Mouse (Mus musculus) cerebellum, postnatal 4 days (tissue): ENCODE measurements around the gene Igsf23.
"Not testable (repeated sequence)": the region's sequence is repeated elsewhere in the genome, so short reads cannot be mapped to it uniquely, and the experiment has no call there.

Source experiments
- DNase-seq, 2 experiments: peaks; one replicate each; pipeline ENCODE4 v3.0.0; 2022; ENCODE audit warnings: low spot score in 2 of 2, mixed read lengths in 1 of 2

The Igsf23 gene

DNA sequence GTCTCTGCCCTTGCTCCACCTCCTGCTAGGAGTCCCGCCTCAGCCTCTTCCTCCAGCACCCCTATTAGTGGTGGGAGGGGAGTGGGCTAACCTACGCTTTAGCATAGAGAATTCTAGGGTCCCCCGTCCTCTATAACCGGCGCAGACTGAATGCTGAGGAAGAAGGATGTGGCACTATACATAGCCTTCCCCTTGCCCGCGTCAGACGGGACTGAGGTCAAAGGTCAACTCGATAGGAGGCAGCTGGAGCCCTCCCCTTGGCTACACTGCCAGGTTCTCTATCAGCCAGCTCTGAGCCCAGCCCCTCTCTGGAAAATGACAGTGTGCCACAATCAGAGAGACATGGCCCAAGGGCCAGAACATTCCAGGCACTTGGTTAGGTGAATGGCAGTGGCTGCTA lies at the start of gene Igsf23:
Igsf23 (minus strand) TSS at position 168 of the 400 bp plus-strand sequence.
- no peak for DNase-seq

- not testable (repeated sequence) for DNase-seq
Observed at GRCm38 (mm10) chr7:19996721-19997120, 46.2 kb upstream of the Igsf23 start.

DNA sequence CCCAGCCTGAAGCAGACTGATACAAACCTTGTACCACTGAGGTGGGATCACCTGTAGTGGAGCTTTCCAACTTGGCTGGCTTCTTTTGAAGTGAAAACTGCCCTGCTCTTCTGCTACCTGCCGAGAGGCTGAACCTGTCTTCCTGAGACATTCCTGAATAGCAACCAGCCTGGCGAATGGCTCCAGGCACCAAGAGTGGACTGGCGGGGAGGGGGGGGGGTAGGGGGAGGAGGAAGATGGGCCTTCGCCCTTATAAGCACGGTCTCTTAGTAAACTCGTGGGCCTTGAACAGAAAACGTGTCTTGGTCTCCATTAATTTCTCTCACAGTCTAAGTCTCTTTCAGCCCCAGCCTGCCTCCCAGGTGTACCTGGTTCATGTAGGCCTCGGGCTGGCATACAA lies 40.6 kb upstream of the Igsf23 start, which contains the start of gene Nlrp9b:
Nlrp9b (plus strand) TSS at position 301 of the 400 bp plus-strand sequence.
- DNase-seq, result not testable (repeated sequence)

DNA sequence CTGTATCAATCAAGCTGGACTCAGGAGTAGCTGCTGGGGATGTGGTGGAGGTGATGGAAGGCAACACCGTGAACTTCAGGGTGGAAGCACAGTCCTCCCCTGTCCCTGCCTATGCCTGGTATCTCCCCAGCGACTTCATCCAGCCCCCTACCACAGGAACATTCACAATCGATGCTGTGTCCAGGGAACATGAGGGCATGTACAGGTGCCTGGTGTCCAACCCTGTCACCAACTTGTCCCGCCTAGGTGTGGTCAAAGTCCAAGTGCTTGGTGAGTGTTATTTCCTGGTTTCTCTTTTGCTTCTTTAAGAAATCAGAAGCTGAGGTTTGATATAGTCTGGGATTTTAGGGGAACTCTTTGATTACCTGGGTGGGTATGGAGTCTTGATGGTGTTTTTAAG lies 21.0 kb upstream of the Igsf23 start:
- DNase-seq, result no peak

DNA sequence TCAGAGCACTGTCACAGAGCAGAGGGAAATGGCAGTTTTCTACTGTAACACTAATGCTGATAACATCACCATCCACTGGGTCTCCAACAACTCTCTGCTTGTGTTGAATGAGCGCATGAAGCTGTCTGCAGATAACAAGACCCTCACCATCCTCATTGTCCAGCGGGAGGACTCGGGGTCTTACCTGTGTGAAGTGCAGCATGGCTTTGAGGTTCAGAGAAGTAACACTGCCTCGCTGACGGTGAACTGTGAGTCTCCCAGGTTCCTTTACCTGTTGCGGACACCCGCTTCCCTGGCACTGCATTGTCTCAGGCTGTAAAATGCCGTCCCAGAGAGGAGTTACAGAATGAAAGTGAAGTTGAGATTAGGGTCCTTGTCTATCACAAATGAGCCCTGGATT lies 19.6 kb upstream of the Igsf23 start:
- no peak for DNase-seq

DNA sequence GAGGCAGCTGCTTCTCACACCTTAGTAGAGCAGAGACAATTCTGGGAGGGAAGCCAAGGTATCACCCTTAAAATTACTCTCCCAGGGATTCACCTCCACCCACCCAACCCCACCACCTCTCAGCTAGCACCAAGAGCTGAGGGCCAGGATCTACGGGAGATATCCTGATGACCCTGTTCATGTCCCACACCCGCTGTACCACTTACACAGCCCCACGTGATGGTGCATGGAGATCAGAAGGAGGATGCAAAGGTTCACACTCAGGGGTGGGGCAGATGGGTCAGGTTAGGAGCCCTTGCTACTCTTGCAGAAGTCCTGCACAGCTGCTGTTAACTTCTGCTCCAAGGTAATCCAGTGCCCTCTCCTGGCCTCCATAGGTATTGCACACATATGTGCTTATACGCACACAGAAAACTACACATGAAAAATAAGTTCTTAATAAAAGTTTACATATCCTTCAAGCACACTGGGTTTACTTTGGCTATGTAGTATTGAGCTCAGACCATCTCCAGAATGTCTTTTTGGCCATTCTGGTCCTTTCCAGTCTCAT lies 19.1 kb upstream of the Igsf23 start:
- no peak for DNase-seq

GRCm38 (mm10) chr7:19969106-19969505 lies 18.6 kb upstream of the Igsf23 start:
- no peak for DNase-seq

DNA sequence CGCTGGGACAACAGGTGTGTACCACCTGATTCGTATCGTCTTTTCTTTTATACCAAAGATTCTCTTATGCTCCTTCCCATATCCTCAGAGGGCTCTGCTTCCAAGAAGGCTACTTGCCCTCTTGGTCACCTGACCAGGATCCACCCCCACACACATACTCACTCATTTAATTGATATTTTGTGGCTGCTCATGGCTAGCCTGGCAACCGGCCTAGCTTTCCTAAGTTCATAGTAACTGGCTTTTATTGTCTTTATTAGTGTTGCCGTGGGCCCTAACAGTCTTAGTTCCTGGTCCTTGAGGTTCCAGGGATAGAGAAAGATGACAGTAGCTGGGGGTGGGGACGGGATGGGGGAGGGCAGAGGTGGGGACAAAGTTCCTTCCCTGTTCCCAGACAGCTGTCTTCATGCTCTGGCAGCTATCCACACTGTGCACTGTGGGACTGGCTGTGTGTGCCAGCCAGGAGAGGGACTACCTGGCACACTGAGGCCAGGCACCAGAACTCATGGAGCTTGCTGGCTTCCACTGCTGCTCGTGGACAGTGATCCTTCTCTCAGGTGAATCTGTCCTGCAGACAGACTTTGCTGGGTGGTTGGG lies 14.5 kb upstream of the Igsf23 start, which contains the start of gene Ceacam20:
Ceacam20 (plus strand) TSS at position 428 of the 595 bp plus-strand sequence.
- DNase-seq, result no peak

- no peak for DNase-seq
Observed at GRCm38 (mm10) chr7:19962423-19962822, 11.9 kb upstream of the Igsf23 start.

DNA sequence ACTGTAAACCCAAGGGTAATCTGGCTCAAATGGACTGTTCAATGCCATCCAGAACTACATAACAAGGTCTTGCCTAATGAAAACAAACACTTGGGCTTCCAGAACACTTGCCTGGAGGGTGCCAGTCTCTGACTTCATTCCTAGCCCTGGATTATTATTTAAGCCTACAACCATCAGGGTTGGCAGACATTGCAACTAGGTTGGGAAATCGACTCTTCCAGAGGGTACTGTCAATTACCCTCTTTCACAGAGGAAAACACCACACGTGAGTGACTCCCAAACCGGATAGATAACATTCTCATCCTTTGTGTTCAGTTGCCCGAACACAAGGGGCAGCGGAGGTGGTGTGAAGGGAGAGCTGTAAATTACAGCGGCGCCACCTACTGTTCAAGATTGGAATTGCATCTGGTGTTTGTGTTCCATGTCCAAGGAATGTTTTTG lies 5.8 kb upstream of the Igsf23 start:
- DNase-seq, result peak; percentile 52 to 83

- DNase-seq, result no peak
Observed at GRCm38 (mm10) chr7:19955861-19956260, 5.3 kb upstream of the Igsf23 start.

GRCm38 (mm10) chr7:19953054-19953453 lies 2.5 kb upstream of the Igsf23 start:
- no peak for DNase-seq

DNA sequence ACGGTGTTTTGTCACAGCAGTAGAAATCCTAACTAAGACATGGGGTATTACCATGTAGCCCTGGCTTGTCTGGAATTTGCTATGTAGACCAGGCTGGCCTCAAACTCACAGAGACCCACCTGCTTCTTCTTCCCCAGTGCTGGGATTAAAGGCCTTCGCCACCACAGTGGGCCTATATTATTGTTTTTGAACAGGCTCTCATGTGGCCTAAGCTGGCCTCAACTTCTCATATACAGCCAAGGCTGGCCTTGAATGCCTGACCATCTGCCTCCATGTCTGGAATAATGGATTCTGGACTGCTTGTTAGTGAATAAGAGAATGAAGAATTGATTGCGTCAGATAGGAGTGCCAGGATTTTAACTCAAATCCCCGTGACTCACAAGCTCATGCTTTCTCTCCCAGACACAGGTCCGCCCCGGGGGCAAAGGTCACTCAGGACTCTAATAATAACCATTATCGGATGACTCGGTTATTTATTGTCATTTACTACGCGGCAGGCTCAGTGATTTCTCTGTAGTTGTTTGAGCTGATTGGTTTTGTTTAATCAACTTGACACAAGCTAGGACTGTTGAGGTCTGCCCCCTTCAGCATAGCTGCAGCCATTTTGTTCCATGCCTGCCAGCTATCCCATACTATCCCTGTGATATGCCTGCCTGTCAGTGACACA lies 1.9 kb upstream of the Igsf23 start:
- no peak for DNase-seq

- no peak for DNase-seq
Observed at GRCm38 (mm10) chr7:19949996-19950395, 560 bp downstream of the Igsf23 start.

DNA sequence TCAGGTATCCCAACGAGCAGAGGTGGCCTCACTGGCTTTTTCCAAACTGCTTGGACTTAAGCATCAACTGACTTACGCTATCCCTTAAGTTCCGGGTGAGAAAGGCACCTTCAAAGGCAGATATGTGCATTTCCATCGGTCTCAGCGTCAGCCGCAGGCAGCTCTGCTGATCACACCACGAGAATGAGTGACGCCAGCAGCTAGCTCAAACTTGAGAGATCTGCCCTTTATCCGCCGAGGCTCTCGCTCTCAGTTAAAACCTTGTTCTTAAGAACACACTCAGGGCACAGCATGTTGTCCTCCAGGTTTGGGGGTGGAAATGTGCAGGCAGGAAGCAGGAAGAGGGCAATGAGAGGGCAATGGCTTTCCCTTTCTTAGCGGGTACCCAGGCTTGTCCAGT lies 1.6 kb downstream of the Igsf23 start:
- no peak for DNase-seq

- no peak for DNase-seq
Observed at GRCm38 (mm10) chr7:19945821-19946515, 4.6 kb downstream of the Igsf23 start.

- DNase-seq, result no peak
Observed at GRCm38 (mm10) chr7:19945201-19945600, 5.4 kb downstream of the Igsf23 start.

GRCm38 (mm10) chr7:19944709-19945108 lies 5.8 kb downstream of the Igsf23 start:
- no peak for DNase-seq

DNA sequence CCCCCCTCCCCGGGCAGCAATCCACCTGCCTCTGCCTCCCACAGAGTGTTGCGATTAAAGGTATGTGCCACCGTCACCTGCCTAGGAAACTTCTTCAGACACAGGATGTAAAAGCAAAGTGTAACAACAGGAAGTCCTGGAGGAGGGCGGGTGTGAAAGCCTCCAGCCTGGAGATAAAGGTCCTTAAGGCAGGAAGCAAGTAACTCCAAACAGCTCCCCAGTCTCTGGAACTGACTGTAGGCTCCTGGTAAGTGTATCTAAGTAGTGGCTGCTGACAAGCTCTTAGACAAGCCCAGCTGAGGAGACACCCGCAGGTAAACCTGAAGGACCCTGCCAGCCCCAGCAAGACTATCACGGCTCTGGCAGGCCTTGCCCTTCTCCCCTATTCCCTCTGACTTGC lies 10.3 kb downstream of the Igsf23 start:
- no peak for DNase-seq

DNA sequence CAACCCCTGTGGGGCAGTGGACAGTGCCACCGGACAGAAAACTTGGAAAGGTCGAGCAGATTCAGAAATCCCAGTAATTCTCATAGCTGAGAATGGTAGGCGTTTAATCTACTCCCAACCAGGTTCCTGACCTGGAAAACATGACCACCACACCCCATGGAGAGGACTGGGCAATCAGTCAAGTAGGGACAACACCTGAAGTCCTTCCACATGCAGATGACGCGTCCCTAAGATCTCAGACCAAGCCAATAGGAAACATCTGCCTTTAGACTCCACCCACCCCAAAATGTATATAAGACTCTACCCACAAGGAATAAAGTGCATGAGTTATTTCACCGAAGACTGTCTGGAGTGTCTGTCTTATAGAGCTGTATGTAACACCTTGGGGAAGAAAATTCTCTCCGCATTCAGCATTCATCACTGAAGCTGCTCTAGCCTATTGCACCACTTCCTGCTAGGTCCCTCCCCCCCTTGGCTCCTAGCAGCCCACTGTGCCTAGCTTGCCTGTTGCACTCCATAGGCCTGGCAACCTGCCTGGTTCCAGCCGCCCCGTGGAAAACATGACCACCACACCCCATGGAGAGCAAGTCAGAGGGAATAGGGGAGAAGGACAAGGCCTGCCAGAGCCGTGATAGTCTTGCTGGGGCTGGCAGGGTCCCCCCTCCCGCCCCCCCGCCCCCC lies 10.9 kb downstream of the Igsf23 start:
- peak in 1 of 2 experiments; percentile 49 for DNase-seq

- no peak for DNase-seq
Observed at GRCm38 (mm10) chr7:19937229-19937821, 13.2 kb downstream of the Igsf23 start.
